Mouse (Mus musculus) hindbrain, embryonic 16.5 days (tissue): ENCODE data around the gene Trip6. TPM values are rescaled to one million over a fixed set of nuclear protein-coding genes. Genes with fewer than 3 reads are reported as not detected.

Experiments
- ATAC-seq: fragments of 200-750 bp; cut with Nextera tagmentation; 2 replicates; pipeline ENCODE4 v1.8.0; 2017; ENCODE audit warnings: moderate TSS enrichment, moderate library complexity
- H3K27ac ChIP-seq: fragments of 300-500 bp; sonication (generic); 2 replicates; pipeline ENCODE4 v1.5.1; 2014; ENCODE audit warnings: low read depth, mild to moderate bottlenecking, control low read depth, low read length, moderate library complexity
- H3K27me3 ChIP-seq: fragments of 300-500 bp; sonication (generic); replicated peaks from 2 replicates; pipeline ENCODE4 v1.6.1; 2014; ENCODE audit warnings: low read length; ENCODE audit not compliant: control insufficient read depth, insufficient read depth
- H3K36me3 ChIP-seq: fragments of 300-500 bp; sonication (generic); 2 replicates; pipeline ENCODE4 v1.6.1; 2014; ENCODE audit warnings: mild to moderate bottlenecking, low read length, moderate library complexity, mixed read lengths; ENCODE audit not compliant: control insufficient read depth, insufficient read depth
- H3K4me1 ChIP-seq: fragments of 300-500 bp; sonication (generic); 2 replicates; pipeline ENCODE4 v1.6.1; 2014; ENCODE audit warnings: low read depth, low read length; ENCODE audit not compliant: control insufficient read depth, insufficient read depth
- H3K4me2 ChIP-seq: fragments of 300-500 bp; sonication (generic); 2 replicates; pipeline ENCODE4 v1.6.1; 2014; ENCODE audit warnings: mild to moderate bottlenecking, low read length, control low read depth, moderate library complexity
- H3K4me3 ChIP-seq: fragments of 300-500 bp; sonication (generic); 2 replicates; pipeline ENCODE4 v1.5.1; 2014; ENCODE audit warnings: mild to moderate bottlenecking, low read length, control low read depth, moderate library complexity
- H3K9ac ChIP-seq: fragments of 300-500 bp; sonication (generic); 2 replicates; pipeline ENCODE4 v1.6.1; 2014; ENCODE audit warnings: low read depth, mild to moderate bottlenecking, control low read depth, low read length, moderate library complexity
- H3K9me3 ChIP-seq: fragments of 300-500 bp; sonication (generic); 2 replicates; pipeline ENCODE4 v1.6.1; 2014; ENCODE audit warnings: mild to moderate bottlenecking, low read length, moderate library complexity; ENCODE audit not compliant: control insufficient read depth
- whole genome bisulfite sequencing: fragments of 180-500 bp; shearing (Covaris S2); extraction: QIAGEN DNeasy Blood & Tissue Kit; methylation state at CpG from one replicate; pipeline ENCODE4 v1.1.7; 2014; 5-methylcytosine and 5-hydroxymethylcytosine counted together
- polyA plus RNA-seq: library from polyadenylated mRNA; unstranded; fragments of >200 nt; fragmentation: Nextera tagmentation; extraction: Ambion mirVana; gene quantifications from 2 replicates; pipeline ENCODE4 v1.2.1, GENCODE M21; 2015

Gene Trip6
- polyA plus RNA-seq, 1 experiment from 2014 or later, result 13.2 TPM

- H3K36me3 ChIP-seq, result peaks cover 6% of the 10 kb centered on the region
- 1% methylated on average over 43 of the region's 72 CpGs for WGBS
- H3K4me1 ChIP-seq, result peaks cover 33% of the 10 kb centered on the region
- H3K27ac ChIP-seq, result peak within 1 kb of the TSS; percentile 93
- H3K9ac ChIP-seq, result peak within 1 kb of the TSS; percentile 84
- peak; percentile 94 for ATAC-seq
- H3K27me3 ChIP-seq, result no peaks in the 10 kb centered on the region
- H3K4me2 ChIP-seq, result peak within 1 kb of the TSS; percentile 81
- H3K9me3 ChIP-seq, result no peaks in the 10 kb centered on the region
- H3K4me3 ChIP-seq, result peak within 1 kb of the TSS; percentile 69
Observed at GRCm38 (mm10) chr5:137307071-137307912, 6.9 kb downstream of the Trip6 start, which contains the start of gene Srrt. Gene Srrt (minus strand): TSS chr5:137307674.

- H3K9ac ChIP-seq, result peak overlapping the region; percentile 84
Observed at GRCm38 (mm10) chr5:137306439-137307005, 7.7 kb downstream of the Trip6 start.

DNA sequence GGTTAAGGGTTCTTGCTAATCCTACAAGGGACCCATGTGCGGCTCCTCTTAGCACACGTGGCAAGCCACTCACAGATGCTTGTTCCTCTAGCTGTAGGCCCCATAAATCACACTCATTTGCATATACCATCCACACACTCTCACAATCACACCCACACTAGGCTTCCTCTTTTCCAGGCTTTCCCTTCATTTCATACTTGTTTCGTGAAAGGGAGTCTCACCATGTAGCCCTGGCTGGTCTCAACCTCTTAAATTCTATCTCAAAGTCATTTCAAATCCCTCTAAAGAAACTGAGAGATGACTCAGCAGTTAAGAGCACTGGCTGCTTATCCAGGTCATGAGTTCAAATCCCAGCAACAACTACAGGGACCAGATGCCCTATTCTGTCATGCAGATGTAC, 8.4 kb downstream of the Trip6 start:
- H3K27me3 ChIP-seq, result no peaks in the 10 kb centered on the region
- H3K4me2 ChIP-seq, result peak overlapping the region; percentile 81
- peaks cover 33% of the 10 kb centered on the region for H3K4me1 ChIP-seq
- H3K27ac ChIP-seq, result no peak overlapping the region
- H3K9me3 ChIP-seq, result no peaks in the 10 kb centered on the region
- peak overlapping the region; percentile 19; the same call in 1 of the 2 replicates for H3K9ac ChIP-seq
- peak overlapping the region; percentile 69 for H3K4me3 ChIP-seq
- no peak for ATAC-seq
- H3K36me3 ChIP-seq, result peaks cover 18% of the 10 kb centered on the region
- WGBS, result 56% methylated on average over 3 of the region's 3 CpGs

More at GRCm38 (mm10) chr5:137306439-137307005, 7.7 kb downstream of the Trip6 start:
- H3K9me3 ChIP-seq, result no peaks in the 10 kb centered on the region
- peak overlapping the region; percentile 93 for H3K27ac ChIP-seq
- no peak for ATAC-seq
- peak overlapping the region; percentile 81 for H3K4me2 ChIP-seq
- H3K4me1 ChIP-seq, result peaks cover 33% of the 10 kb centered on the region
- peaks cover 13% of the 10 kb centered on the region for H3K36me3 ChIP-seq
- 14% methylated on average over 12 of the region's 12 CpGs for WGBS
- H3K27me3 ChIP-seq, result no peaks in the 10 kb centered on the region
- peak overlapping the region; percentile 69 for H3K4me3 ChIP-seq

DNA sequence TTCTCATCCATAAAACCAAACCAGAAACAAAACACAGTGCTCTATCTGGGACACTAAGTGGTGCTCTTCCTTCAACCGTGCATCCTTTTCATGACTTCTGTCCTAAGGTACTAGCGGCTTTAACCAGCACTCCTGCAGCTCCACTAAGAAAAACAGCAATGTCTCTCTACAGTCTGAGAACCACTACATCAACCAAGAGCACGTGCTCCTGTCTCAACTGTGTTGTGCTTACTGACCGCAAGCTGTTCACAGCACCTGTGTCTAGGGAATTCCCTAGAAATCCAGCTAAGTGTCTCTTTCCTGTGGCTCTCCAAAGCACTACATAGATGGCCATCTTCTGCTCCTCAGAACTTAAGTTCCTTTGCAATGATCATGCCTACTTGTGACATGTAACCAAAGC, 9.4 kb downstream of the Trip6 start:
- Histone ChIP-seq H3K27ac (no peak overlapping the region), H3K4me3 (peak overlapping the region; percentile 10; the same call in 1 of the 2 replicates), H3K4me2 (peak overlapping the region; percentile 81), H3K4me1 (peaks cover 33% of the 10 kb centered on the region), H3K9me3 (no peaks in the 10 kb centered on the region), H3K9ac (peak overlapping the region; percentile 18; the same call in 1 of the 2 replicates), H3K27me3 (no peaks in the 10 kb centered on the region), H3K36me3 (peaks cover 28% of the 10 kb centered on the region)
- no peak for ATAC-seq
- 41% methylated on average over 4 of the region's 4 CpGs for WGBS

- peaks cover 34% of the 10 kb centered on the region for H3K36me3 ChIP-seq
- H3K9ac ChIP-seq, result no peak overlapping the region
- WGBS, result 93% methylated on average over 3 of the region's 3 CpGs
- ATAC-seq, result no peak
- no peak overlapping the region for H3K4me2 ChIP-seq
- H3K4me3 ChIP-seq, result no peak overlapping the region
- H3K4me1 ChIP-seq, result peaks cover 33% of the 10 kb centered on the region
- no peaks in the 10 kb centered on the region for H3K9me3 ChIP-seq
- no peaks in the 10 kb centered on the region for H3K27me3 ChIP-seq
- no peak overlapping the region for H3K27ac ChIP-seq
Observed at GRCm38 (mm10) chr5:137304165-137304564, 10.0 kb downstream of the Trip6 start.

- H3K27ac ChIP-seq, result no peak overlapping the region
- no peaks in the 10 kb centered on the region for H3K27me3 ChIP-seq
- ATAC-seq, result no peak
- 87% methylated on average over 4 of the region's 4 CpGs for WGBS
- no peaks in the 10 kb centered on the region for H3K9me3 ChIP-seq
- no peak overlapping the region for H3K4me2 ChIP-seq
- peaks cover 37% of the 10 kb centered on the region for H3K36me3 ChIP-seq
- H3K4me1 ChIP-seq, result peaks cover 33% of the 10 kb centered on the region
- no peak overlapping the region for H3K9ac ChIP-seq
- no peak overlapping the region for H3K4me3 ChIP-seq
Observed at GRCm38 (mm10) chr5:137303609-137304008, 10.6 kb downstream of the Trip6 start.

DNA sequence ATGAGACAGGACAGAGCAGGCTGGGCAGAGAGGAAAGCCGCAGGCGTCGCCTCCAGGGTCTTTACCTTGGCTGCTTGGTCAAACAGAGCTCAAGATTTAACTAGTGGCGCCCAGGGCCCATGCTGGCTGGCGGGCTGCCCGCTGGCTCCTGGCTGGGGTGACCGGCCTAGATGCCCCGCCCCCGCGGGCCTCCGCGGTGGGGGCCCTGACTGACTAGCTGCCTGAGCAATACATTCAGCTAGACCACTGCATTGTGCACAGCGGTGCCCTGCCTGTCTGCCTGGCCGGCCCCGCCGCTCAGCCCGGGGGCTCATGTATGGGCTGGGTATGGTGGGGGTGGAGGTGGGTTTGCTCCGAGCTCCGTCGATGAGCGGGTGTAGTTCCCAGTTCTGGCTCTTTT, 13.0 kb downstream of the Trip6 start:
- 0 out of 2 replicates have a peak, but pooled peaks have one; percentile 57 for ATAC-seq

DNA sequence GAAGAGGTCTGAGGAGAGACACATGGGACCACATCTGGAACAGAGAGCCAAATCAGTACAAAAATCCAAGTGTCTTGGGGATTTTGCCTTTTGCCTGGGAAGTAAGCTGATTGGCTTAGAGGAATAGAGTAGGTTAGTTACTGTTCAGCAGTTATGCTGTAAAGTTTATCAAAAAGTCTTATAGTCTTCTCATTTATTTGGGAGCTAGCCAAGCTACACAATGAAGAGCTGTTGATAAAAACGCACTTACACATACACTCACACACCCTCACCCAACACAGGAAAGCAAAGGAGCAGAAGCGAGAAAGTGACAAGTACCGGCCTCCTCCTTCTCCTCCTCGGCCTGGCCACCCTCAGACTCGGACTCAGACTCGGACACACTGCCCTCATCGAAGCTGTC, 15.0 kb downstream of the Trip6 start:
- ATAC-seq, result no peak

More for the DNA sequence above, 13.0 kb downstream of the Trip6 start:
- Histone ChIP-seq H3K9me3 (no peaks in the 10 kb centered on the region), H3K9ac (no peak overlapping the region), H3K27me3 (no peaks in the 10 kb centered on the region), H3K4me1 (peaks cover 25% of the 10 kb centered on the region), H3K27ac (no peak overlapping the region), H3K4me3 (no peak overlapping the region), H3K36me3 (peaks cover 61% of the 10 kb centered on the region), H3K4me2 (no peak overlapping the region)
- WGBS, result 62% methylated on average over 16 of the region's 21 CpGs

GRCm38 (mm10) chr5:137297126-137297525, 17.1 kb downstream of the Trip6 start:
- Histone ChIP-seq H3K4me1 (peaks cover 20% of the 10 kb centered on the region), H3K27me3 (no peaks in the 10 kb centered on the region), H3K36me3 (peaks cover 66% of the 10 kb centered on the region), H3K9ac (no peak overlapping the region), H3K9me3 (no peaks in the 10 kb centered on the region), H3K4me3 (no peak overlapping the region), H3K4me2 (no peak overlapping the region), H3K27ac (no peak overlapping the region)
- WGBS, result 92% methylated on average over 14 of the region's 14 CpGs
- ATAC-seq, result no peak

More for the DNA sequence above, 15.0 kb downstream of the Trip6 start:
- H3K9me3 ChIP-seq, result no peaks in the 10 kb centered on the region
- no peak overlapping the region for H3K27ac ChIP-seq
- peaks cover 12% of the 10 kb centered on the region for H3K4me1 ChIP-seq
- H3K36me3 ChIP-seq, result peaks cover 74% of the 10 kb centered on the region
- H3K9ac ChIP-seq, result no peak overlapping the region
- no peak overlapping the region for H3K4me2 ChIP-seq
- 96% methylated on average over 7 of the region's 7 CpGs for WGBS
- H3K27me3 ChIP-seq, result no peaks in the 10 kb centered on the region
- no peak overlapping the region for H3K4me3 ChIP-seq
